Mouse (Mus musculus) lung, postnatal 0 days (tissue): ENCODE measurements around the gene Kxd1. TPM values are rescaled to one million over a fixed set of nuclear protein-coding genes. Genes with fewer than 3 reads are reported as not detected.

Experiments used
- ATAC-seq: fragments of 200-750 bp; cut with Nextera tagmentation; 2 replicates; pipeline ENCODE4 v1.8.0; 2017; ENCODE audit warnings: moderate library complexity
- DNase-seq: peaks from one replicate; pipeline ENCODE4 v3.0.0-alpha.2; 2016; ENCODE audit warnings: low spot score
- H3K27ac ChIP-seq: fragments of 300-500 bp; sonication (generic); 2 replicates; pipeline ENCODE4 v1.5.1; 2014; ENCODE audit warnings: antibody characterized with exemption, mild to moderate bottlenecking, low read length, mixed read lengths
- H3K27me3 ChIP-seq: fragments of 300-500 bp; sonication (generic); replicated peaks from 2 replicates; pipeline ENCODE4 v1.6.1; 2014; ENCODE audit warnings: low read length, mixed read lengths; ENCODE audit not compliant: insufficient read depth
- H3K36me3 ChIP-seq: fragments of 300-500 bp; sonication (generic); 2 replicates; pipeline ENCODE4 v1.6.1; 2014; ENCODE audit warnings: low read length, mixed read lengths; ENCODE audit not compliant: insufficient read depth
- H3K4me1 ChIP-seq: fragments of 300-500 bp; sonication (generic); 2 replicates; pipeline ENCODE4 v1.6.1; 2014; ENCODE audit warnings: antibody characterized with exemption, low read depth, low read length, mixed read lengths; ENCODE audit not compliant: insufficient read depth
- H3K4me2 ChIP-seq: fragments of 300-500 bp; sonication (generic); replicated peaks from 2 replicates; pipeline ENCODE4 v1.6.1; 2014; ENCODE audit warnings: low read depth, mild to moderate bottlenecking, low read length, moderate library complexity, mixed read lengths
- H3K4me3 ChIP-seq: fragments of 300-500 bp; sonication (generic); 2 replicates; pipeline ENCODE4 v1.5.1; 2014; ENCODE audit warnings: low read depth, low read length
- H3K9ac ChIP-seq: fragments of 300-500 bp; sonication (generic); replicated peaks from 2 replicates; pipeline ENCODE4 v1.6.1; 2014; ENCODE audit warnings: low read depth, mild to moderate bottlenecking
- H3K9me3 ChIP-seq: fragments of 300-500 bp; sonication (generic); 2 replicates; pipeline ENCODE4 v1.6.1; 2016; ENCODE audit warnings: low read length, mixed read lengths
- CTCF ChIP-seq: IDR thresholded peaks from 2 replicates; pipeline ENCODE4 v1.5.1; 2016; ENCODE audit warnings: antibody characterized with exemption, mild to moderate bottlenecking
- EP300 ChIP-seq: IDR thresholded peaks from 2 replicates; pipeline ENCODE4 v1.6.1; 2016; ENCODE audit warnings: antibody characterized with exemption, mild to moderate bottlenecking, control low read depth
- WGBS: fragments of 180-500 bp; shearing (Covaris S2); extraction: QIAGEN DNeasy Blood & Tissue Kit; methylation state at CpG from one replicate; pipeline ENCODE4 v1.1.7; 2014; 5-methylcytosine and 5-hydroxymethylcytosine counted together
- polyA plus RNA-seq: library from polyadenylated mRNA; unstranded; fragments of >200 nt; fragmentation: Nextera tagmentation; extraction: Ambion mirVana; gene quantifications from 2 replicates; pipeline ENCODE4 v1.2.1, GENCODE M21; 2015

Kxd1 gene
- polyA plus RNA-seq, 1 experiment from 2014 or later: 62.4 TPM

DNA sequence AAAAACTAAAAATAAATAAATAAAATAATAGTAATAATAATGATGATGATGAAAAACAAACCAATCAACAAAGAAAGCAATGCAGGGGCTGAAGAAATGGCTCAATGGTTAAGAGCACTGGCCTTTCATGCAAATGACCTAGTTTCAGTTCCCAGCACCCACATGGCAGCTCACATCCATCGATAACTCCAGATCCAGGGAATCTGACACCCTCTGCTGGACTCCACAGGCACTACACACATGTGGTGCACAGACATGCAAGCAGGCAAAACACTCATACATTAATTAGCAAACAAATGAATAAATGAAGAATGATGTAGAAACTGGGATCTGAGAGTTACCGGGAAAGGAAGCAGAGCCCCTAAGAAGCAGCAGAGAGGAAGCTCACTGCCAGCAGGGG, 68.1 kb downstream of the Kxd1 start:
- no peak overlapping the region for H3K4me3 ChIP-seq
- H3K27ac ChIP-seq: no peak overlapping the region
- no peaks in the 10 kb centered on the region for H3K9me3 ChIP-seq
- no peaks in the 10 kb centered on the region for H3K4me1 ChIP-seq
- no peak for TF ChIP-seq EP300
- TF ChIP-seq CTCF: peak; percentile 29; the same call in 1 of the 2 replicates
- ATAC-seq (no peak), DNase-seq (no peak)
- no peaks in the 10 kb centered on the region for H3K27me3 ChIP-seq
- WGBS: 91% methylated on average over 2 of the region's 2 CpGs
- H3K9ac ChIP-seq: no peak overlapping the region
- no peaks in the 10 kb centered on the region for H3K36me3 ChIP-seq
- H3K4me2 ChIP-seq: no peak overlapping the region

DNA sequence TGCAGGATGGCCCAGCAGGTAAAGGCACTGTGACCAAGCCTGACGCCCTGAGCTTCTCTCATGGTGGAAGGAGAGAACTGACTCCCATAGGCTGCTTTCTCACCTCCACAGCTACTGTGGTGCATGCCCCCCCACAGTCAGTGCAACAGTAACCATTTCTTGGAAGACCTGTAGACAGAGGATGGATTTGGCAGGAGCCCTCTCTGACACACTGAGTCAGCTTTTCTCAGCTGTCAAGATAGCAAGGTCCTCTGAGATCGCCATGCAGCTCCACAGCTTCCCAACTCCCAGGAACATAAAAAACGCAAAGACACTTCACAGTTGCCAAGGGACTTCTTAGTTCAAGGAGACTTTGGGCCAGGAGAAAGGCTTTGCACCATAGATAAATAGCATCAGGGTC, 69.3 kb downstream of the Kxd1 start:
- TF ChIP-seq EP300: no peak
- TF ChIP-seq CTCF: no peak
- H3K9me3 ChIP-seq: no peaks in the 10 kb centered on the region
- no peaks in the 10 kb centered on the region for H3K4me1 ChIP-seq
- H3K36me3 ChIP-seq: no peaks in the 10 kb centered on the region
- H3K27ac ChIP-seq: no peak overlapping the region
- H3K4me2 ChIP-seq: no peak overlapping the region
- DNase-seq (no peak), ATAC-seq (no peak)
- H3K4me3 ChIP-seq: no peak overlapping the region
- H3K27me3 ChIP-seq: no peaks in the 10 kb centered on the region
- H3K9ac ChIP-seq: no peak overlapping the region
- 85% methylated on average over 3 of the region's 3 CpGs for WGBS

Other genes starting within 250 kb of the Kxd1 start
- gene Homer3, start 245.1 kb downstream of the Kxd1 start, polyA plus RNA-seq: 54.1 and 61.1 TPM in 2 replicates
- 29.9 and 32.5 TPM in 2 replicates for gene Ddx49, start 225.5 kb downstream of the Kxd1 start, polyA plus RNA-seq
- 266 and 297 TPM in 2 replicates for gene Cope, start 225.4 kb downstream of the Kxd1 start, polyA plus RNA-seq
- 0.63 and 1.6 TPM in 2 replicates for gene Cers1, start 212.2 kb downstream of the Kxd1 start, polyA plus RNA-seq
- 0.33 and 0.81 TPM in 2 replicates for gene Gdf1, start 198.1 kb downstream of the Kxd1 start, polyA plus RNA-seq
- 10.4 and 11.1 TPM in 2 replicates for gene Upf1, start 174.7 kb downstream of the Kxd1 start, polyA plus RNA-seq
- 0.13 and 0.29 TPM in 2 replicates for gene Comp, start 154.4 kb downstream of the Kxd1 start, polyA plus RNA-seq
- 5.1 and 7.0 TPM in 2 replicates for gene Crtc1, start 88.4 kb downstream of the Kxd1 start, polyA plus RNA-seq
- 19.0 and 21.6 TPM in 2 replicates for gene Klhl26, start 51.0 kb downstream of the Kxd1 start, polyA plus RNA-seq
- 4.1 and 5.2 TPM in 2 replicates for gene Tmem59l, start 40.6 kb downstream of the Kxd1 start, polyA plus RNA-seq
- 98.7 and 112 TPM in 2 replicates for gene Crlf1, start 34.8 kb downstream of the Kxd1 start, polyA plus RNA-seq
- gene Rex1bd, start 21.2 kb downstream of the Kxd1 start, polyA plus RNA-seq: 103 and 117 TPM in 2 replicates
- gene Uba52, start 17.2 kb downstream of the Kxd1 start, polyA plus RNA-seq: 723 and 836 TPM in 2 replicates
- 222 and 228 TPM in 2 replicates for gene Fkbp8, start 232 bp downstream of the Kxd1 start, polyA plus RNA-seq
- gene Ell, start 11.5 kb upstream of the Kxd1 start, polyA plus RNA-seq: 11.8 and 13.0 TPM in 2 replicates
- 49.1 and 57.8 TPM in 2 replicates for gene Isyna1, start 66.4 kb upstream of the Kxd1 start, polyA plus RNA-seq
- 117 and 125 TPM in 2 replicates for gene Ssbp4, start 80.9 kb upstream of the Kxd1 start, polyA plus RNA-seq
- 4.2 TPM in 2 replicates for gene Lrrc25, start 88.2 kb upstream of the Kxd1 start, polyA plus RNA-seq
- gene Gdf15, start 104.5 kb upstream of the Kxd1 start, polyA plus RNA-seq: 1.3 and 2.3 TPM in 2 replicates
- gene Pgpep1, start 132.4 kb upstream of the Kxd1 start, polyA plus RNA-seq: 32.9 and 34.4 TPM in 2 replicates
- gene Lsm4, start 145.3 kb upstream of the Kxd1 start, polyA plus RNA-seq: 95.9 and 104 TPM in 2 replicates
- gene Jund, start 171.0 kb upstream of the Kxd1 start, polyA plus RNA-seq: 107 and 109 TPM in 2 replicates
- gene Iqcn, start 175.5 kb upstream of the Kxd1 start, polyA plus RNA-seq: 0.04 and 0.07 TPM in 2 replicates
- 0.50 and 0.54 TPM in 2 replicates for gene Gm3336, start 190.6 kb upstream of the Kxd1 start, polyA plus RNA-seq
- gene Pde4c, start 195.8 kb upstream of the Kxd1 start, polyA plus RNA-seq: 0.93 and 2.0 TPM in 2 replicates
- gene Rab3a, start 226.7 kb upstream of the Kxd1 start, polyA plus RNA-seq: 17.6 and 28.6 TPM in 2 replicates
- gene Mpv17l2, start 233.0 kb upstream of the Kxd1 start, polyA plus RNA-seq: 57.4 and 88.8 TPM in 2 replicates
- 28.0 and 30.5 TPM in 2 replicates for gene Pik3r2, start 248.8 kb upstream of the Kxd1 start, polyA plus RNA-seq